Mouse (Mus musculus): ENCODE measurements at regions not wholly inside any gene's neighbourhood (a gene's known extent, or its start where the extent isn't known, plus 50 kb on each side); places are given as distances from the start of the nearest gene placed in this dataset.

DNA sequence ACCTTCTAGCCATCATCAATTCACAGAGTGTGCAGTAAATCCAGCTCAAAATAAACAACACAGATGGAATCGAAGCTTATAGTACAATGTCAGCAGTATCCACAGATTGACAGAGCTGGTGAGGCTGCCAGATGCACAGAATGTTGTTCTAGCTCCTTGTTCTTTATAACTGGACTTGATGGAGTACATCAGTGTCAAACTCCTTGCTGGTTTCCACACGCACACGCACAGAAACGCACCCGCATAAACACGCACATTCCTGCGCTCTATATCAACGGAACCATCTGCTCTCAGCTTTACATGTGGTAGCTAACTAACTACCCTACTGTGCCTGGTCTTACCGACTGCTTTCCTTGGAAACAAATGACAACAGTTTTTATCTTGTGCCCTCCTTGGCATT, 532.1 kb upstream of the Mef2c start:
- TF ChIP-seq CHD2 (IDR thresholded peaks at IDR 0.05; ENCODE audit: low read length) (no peak), ZKSCAN1 (IDR thresholded peaks at IDR 0.05; ENCODE audit: borderline replicate concordance, low read depth, low read length) (no peak), SIN3A (IDR thresholded peaks at IDR 0.05; ENCODE audit: low read length) (no peak), JUN (IDR thresholded peaks at IDR 0.05; ENCODE audit: insufficient read depth, low read depth, low read length) (no peak), MAZ (IDR thresholded peaks at IDR 0.05; ENCODE audit: low read depth, low read length) (no peak), MAX (IDR thresholded peaks at IDR 0.05; ENCODE audit: low read length) (no peak)
- DNase-seq (ENCODE audit: extremely low read depth) = no peak
- H3K4me2 ChIP-seq (ENCODE audit: insufficient read depth, low read depth, poor library complexity, severe bottlenecking) = no peak overlapping the region
- H3K4me3 ChIP-seq (replicated peaks in 1 of 3; ENCODE audit: low read depth in 2 of 3, low read length in 2 of 3, poor library complexity in 1 of 3) = no peak overlapping the region
- H3K4me1 ChIP-seq (ENCODE audit: control insufficient read depth in 1 of 2, insufficient read depth in 2 of 2) = no peaks in the 10 kb centered on the region
- no peaks in the 10 kb centered on the region for H3K36me3 ChIP-seq (replicated peaks in 1 of 2; ENCODE audit: control insufficient read depth in 1 of 2, insufficient read depth in 1 of 2, low read length in 1 of 2)
- H3K9ac ChIP-seq (ENCODE audit: insufficient read depth, low read depth) = no peak overlapping the region
- dilution Hi-C loops (cut with MboI; ENCODE audit: extremely low pct_ligation_motif_present, extremely low pct_unique_long_range_greater_than_20kb, low sequenced_read_pairs) = no loop called here
- H3K79me2 ChIP-seq (replicated peaks; ENCODE audit: control insufficient read depth, extremely low read depth, insufficient read depth, poor library complexity, severe bottlenecking) = no peaks in the 10 kb centered on the region
- H3K27ac ChIP-seq (ENCODE audit: insufficient read depth, low read depth) = no peak overlapping the region
- H3K9me3 ChIP-seq (replicated peaks; ENCODE audit: low read length) = peaks cover 2% of the 10 kb centered on the region
- H3K27me3 ChIP-seq (replicated peaks) = no peaks in the 10 kb centered on the region
- in situ Hi-C loops (cut with MboI; ENCODE audit: low pct_ligation_motif_present, low pct_unique_long_range_greater_than_20kb, low sequenced_read_pairs) = no loop called here

DNA sequence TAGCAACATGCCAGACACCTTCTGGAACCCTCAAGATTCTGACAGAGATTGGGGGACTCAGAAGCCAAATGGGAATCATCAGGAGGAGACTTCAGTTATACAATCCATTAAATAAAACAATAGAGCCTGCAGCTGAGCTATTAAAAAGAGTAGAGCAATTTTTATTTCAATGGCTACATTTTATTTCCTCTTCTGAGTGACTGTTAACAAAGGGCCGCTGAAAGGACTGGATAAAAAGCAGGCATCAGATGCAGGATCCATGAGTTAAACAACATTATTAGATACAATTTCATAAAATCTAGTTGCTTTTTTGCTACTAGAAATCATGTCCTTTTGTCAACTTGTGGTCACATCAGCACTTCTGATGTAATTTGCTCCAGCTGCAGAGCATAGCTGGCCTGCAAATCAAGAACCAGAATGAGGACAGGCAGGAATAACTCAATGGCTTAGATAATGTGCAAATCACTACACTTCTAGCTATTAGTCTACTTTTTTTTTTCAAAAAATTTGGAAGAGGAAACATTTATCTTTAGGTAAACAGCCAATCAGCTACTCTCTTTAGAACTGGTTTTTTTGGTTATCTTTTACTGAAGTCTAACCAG, 529.5 kb upstream of the Mef2c start:
- H3K9ac ChIP-seq (ENCODE audit: insufficient read depth, low read depth) = no peak overlapping the region
- no peak overlapping the region for H3K4me2 ChIP-seq (ENCODE audit: insufficient read depth, low read depth, poor library complexity, severe bottlenecking)
- H3K36me3 ChIP-seq (replicated peaks in 1 of 2; ENCODE audit: control insufficient read depth in 1 of 2, insufficient read depth in 1 of 2, low read length in 1 of 2) = no peaks in the 10 kb centered on the region
- no peaks in the 10 kb centered on the region for H3K79me2 ChIP-seq (replicated peaks; ENCODE audit: control insufficient read depth, extremely low read depth, insufficient read depth, poor library complexity, severe bottlenecking)
- dilution Hi-C loops (cut with MboI; ENCODE audit: extremely low pct_ligation_motif_present, extremely low pct_unique_long_range_greater_than_20kb, low sequenced_read_pairs) = no loop called here
- H3K4me1 ChIP-seq (ENCODE audit: control insufficient read depth in 1 of 2, insufficient read depth in 2 of 2) = no peaks in the 10 kb centered on the region
- no peak overlapping the region for H3K27ac ChIP-seq (ENCODE audit: insufficient read depth, low read depth)
- no peak for DNase-seq (ENCODE audit: extremely low read depth)
- TF ChIP-seq SMC3 (IDR thresholded peaks at IDR 0.05; ENCODE audit: low read depth, low read length) (no peak), NRF1 (IDR thresholded peaks at IDR 0.05; ENCODE audit: low read depth, low read length) (no peak), MYC (IDR thresholded peaks at IDR 0.05; ENCODE audit: low read depth, low read length) (no peak), RAD21 (IDR thresholded peaks at IDR 0.05; ENCODE audit: low read depth, low read length) (no peak), TCF12 (IDR thresholded peaks at IDR 0.05; ENCODE audit: low read depth, low read length) (no peak), IRF4 (IDR thresholded peaks at IDR 0.05; ENCODE audit: low read depth, low read length) (no peak), MAFK (IDR thresholded peaks at IDR 0.05; ENCODE audit: insufficient replicate concordance, low read length) (no peak), JUN (IDR thresholded peaks at IDR 0.05; ENCODE audit: insufficient read depth, low read depth, low read length) (no peak), ZMIZ1 (IDR thresholded peaks at IDR 0.05; ENCODE audit: low read depth, low read length) (no peak), ZKSCAN1 (IDR thresholded peaks at IDR 0.05; ENCODE audit: borderline replicate concordance, low read depth, low read length) (no peak), ELF1 (IDR thresholded peaks at IDR 0.05; ENCODE audit: low read depth, low read length) (no peak), KAT2A (IDR thresholded peaks at IDR 0.05; ENCODE audit: insufficient replicate concordance, low read length) (no peak), POLR2AphosphoS2 (IDR thresholded peaks at IDR 0.05; ENCODE audit: low read depth, low read length) (no peak), USF2 (conservative IDR thresholded peaks at IDR 0.05; ENCODE audit: low read depth, low read length) (no peak)
- H3K9me3 ChIP-seq (replicated peaks; ENCODE audit: low read length) = no peaks in the 10 kb centered on the region
- H3K4me3 ChIP-seq (replicated peaks in 1 of 3; ENCODE audit: low read depth in 2 of 3, low read length in 2 of 3, poor library complexity in 1 of 3) = no peak overlapping the region
- in situ Hi-C loops (cut with MboI; ENCODE audit: low pct_ligation_motif_present, low pct_unique_long_range_greater_than_20kb, low sequenced_read_pairs) = no loop called here
- H3K27me3 ChIP-seq (replicated peaks) = no peaks in the 10 kb centered on the region
